Mouse (Mus musculus): ENCODE data around the gene 1810009A15Rik. TPM values are rescaled to one million over a fixed set of nuclear protein-coding genes. Genes with fewer than 3 reads are reported as not detected.
A peak's percentile ranks its signal among the peaks of the same experiment; 100 is the strongest.

1810009A15Rik gene
- total and polyA plus RNA-seq, 3 experiments = 157 to 218 (median 161) TPM

GRCm38 (mm10) chr19:8903412-8903811 is 14.8 kb downstream of the 1810009A15Rik start:
- H3K4me1 ChIP-seq (ENCODE audit: control insufficient read depth in 1 of 2, insufficient read depth in 2 of 2) = peaks cover 18 to 34% of the 10 kb centered on the region in 2 experiments
- DNase-seq (ENCODE audit: extremely low read depth) = no peak
- H3K9ac ChIP-seq (ENCODE audit: insufficient read depth, low read depth) = no peak overlapping the region
- H3K27me3 ChIP-seq (replicated peaks) = no peaks in the 10 kb centered on the region
- H3K36me3 ChIP-seq (replicated peaks in 1 of 2; ENCODE audit: control insufficient read depth in 1 of 2, insufficient read depth in 1 of 2, low read length in 1 of 2) = peaks cover 51 to 76% of the 10 kb centered on the region in 2 experiments
- H3K27ac ChIP-seq (ENCODE audit: insufficient read depth, low read depth) = peak overlapping the region; percentile 18
- no peaks in the 10 kb centered on the region for H3K9me3 ChIP-seq (replicated peaks; ENCODE audit: low read length)
- no peak overlapping the region for H3K4me2 ChIP-seq (ENCODE audit: insufficient read depth, low read depth, poor library complexity, severe bottlenecking)
- H3K79me2 ChIP-seq (replicated peaks; ENCODE audit: control insufficient read depth, extremely low read depth, insufficient read depth, poor library complexity, severe bottlenecking) = peaks cover 57% of the 10 kb centered on the region
- dilution Hi-C loops (cut with MboI; ENCODE audit: extremely low pct_ligation_motif_present, extremely low pct_unique_long_range_greater_than_20kb, low sequenced_read_pairs) = no loop called here
- in situ Hi-C loops (cut with MboI; ENCODE audit: low pct_ligation_motif_present, low pct_unique_long_range_greater_than_20kb, low sequenced_read_pairs) = no loop called here
- H3K4me3 ChIP-seq (replicated peaks in 1 of 3; ENCODE audit: low read depth in 2 of 3, low read length in 2 of 3, poor library complexity in 1 of 3) = no peak overlapping the region
- TF ChIP-seq RAD21 (IDR thresholded peaks at IDR 0.05; ENCODE audit: low read depth, low read length) (no peak), ZNF384 (IDR thresholded peaks at IDR 0.05; ENCODE audit: low read depth, low read length) (no peak), KAT2A (IDR thresholded peaks at IDR 0.05; ENCODE audit: insufficient replicate concordance, low read length) (no peak), JUND (conservative IDR thresholded peaks at IDR 0.05; ENCODE audit: low read depth, low read length) (peak; percentile 82), HCFC1 (IDR thresholded peaks at IDR 0.05; ENCODE audit: low read depth, low read length) (no peak), ZKSCAN1 (IDR thresholded peaks at IDR 0.05; ENCODE audit: borderline replicate concordance, low read depth, low read length) (no peak), ZMIZ1 (IDR thresholded peaks at IDR 0.05; ENCODE audit: low read depth, low read length) (no peak), E2F4 (IDR thresholded peaks at IDR 0.05; ENCODE audit: insufficient replicate concordance, low read depth, low read length) (no peak), MAX (IDR thresholded peaks at IDR 0.05; ENCODE audit: low read length) (no peak), SMC3 (IDR thresholded peaks at IDR 0.05; ENCODE audit: low read depth, low read length) (no peak), MEF2A (IDR thresholded peaks at IDR 0.05; ENCODE audit: borderline replicate concordance, low read depth, low read length) (peak; percentile 89), EP300 (IDR thresholded peaks at IDR 0.05; ENCODE audit: low read length) (peak; percentile 82), MXI1 (IDR thresholded peaks at IDR 0.05; ENCODE audit: low read depth, low read length) (no peak), JUN (IDR thresholded peaks at IDR 0.05; ENCODE audit: insufficient read depth, low read depth, low read length) (peak; percentile 92), IRF4 (IDR thresholded peaks at IDR 0.05; ENCODE audit: low read depth, low read length) (peak; percentile 82), MAFK (IDR thresholded peaks at IDR 0.05; ENCODE audit: insufficient replicate concordance, low read length) (no peak), RCOR1 (conservative IDR thresholded peaks at IDR 0.05; ENCODE audit: low read depth, low read length) (no peak), ETS1 (conservative IDR thresholded peaks at IDR 0.05; ENCODE audit: low read depth, low read length) (peak; percentile 38; the same call in 1 of the 2 replicates), POLR2A (IDR thresholded peaks at IDR 0.05; ENCODE audit: low read depth, low read length) (no peak)

GRCm38 (mm10) chr19:8908531-8908930 is 19.9 kb downstream of the 1810009A15Rik start:
- in situ Hi-C loops (cut with MboI; ENCODE audit: low pct_ligation_motif_present, low pct_unique_long_range_greater_than_20kb, low sequenced_read_pairs) (no loop called here), dilution Hi-C loops (cut with MboI; ENCODE audit: extremely low pct_ligation_motif_present, extremely low pct_unique_long_range_greater_than_20kb, low sequenced_read_pairs) (no loop called here)
- TF ChIP-seq GABPA (IDR thresholded peaks at IDR 0.05; ENCODE audit: insufficient replicate concordance, low read depth, low read length) = no peak
- no peak for TF ChIP-seq IRF4 (IDR thresholded peaks at IDR 0.05; ENCODE audit: low read depth, low read length)
- no peak for TF ChIP-seq POLR2AphosphoS2 (IDR thresholded peaks at IDR 0.05; ENCODE audit: low read depth, low read length)
- no peak for TF ChIP-seq HCFC1 (IDR thresholded peaks at IDR 0.05; ENCODE audit: low read depth, low read length)
- no peak for TF ChIP-seq SMC3 (IDR thresholded peaks at IDR 0.05; ENCODE audit: low read depth, low read length)
- TF ChIP-seq NELFE (IDR thresholded peaks at IDR 0.05; ENCODE audit: low read depth, low read length) = no peak
- TF ChIP-seq BHLHE40 (IDR thresholded peaks at IDR 0.05; ENCODE audit: low read depth, low read length) = no peak
- no peak for TF ChIP-seq CHD1 (IDR thresholded peaks at IDR 0.05; ENCODE audit: low read depth, low read length)
- no peak for TF ChIP-seq PAX5 (IDR thresholded peaks at IDR 0.05; ENCODE audit: low read length)
- no peak for TF ChIP-seq ZC3H11A (IDR thresholded peaks at IDR 0.05; ENCODE audit: low read depth, low read length)
- TF ChIP-seq JUND (conservative IDR thresholded peaks at IDR 0.05; ENCODE audit: low read depth, low read length) = no peak
- TF ChIP-seq MAFK (IDR thresholded peaks at IDR 0.05; ENCODE audit: insufficient replicate concordance, low read length) = no peak
- TF ChIP-seq KAT2A (IDR thresholded peaks at IDR 0.05; ENCODE audit: insufficient replicate concordance, low read length) = no peak
- no peak for TF ChIP-seq NRF1 (IDR thresholded peaks at IDR 0.05; ENCODE audit: low read depth, low read length)
- no peak for TF ChIP-seq POLR2A (IDR thresholded peaks at IDR 0.05; ENCODE audit: low read depth, low read length)
- H3K9me3 ChIP-seq (replicated peaks; ENCODE audit: low read length) = no peaks in the 10 kb centered on the region
- H3K27me3 ChIP-seq (replicated peaks) = no peaks in the 10 kb centered on the region
- H3K4me1 ChIP-seq (ENCODE audit: control insufficient read depth in 1 of 2, insufficient read depth in 2 of 2) = no peaks in the 10 kb centered on the region
- no peak overlapping the region for H3K4me3 ChIP-seq (replicated peaks in 1 of 3; ENCODE audit: low read depth in 2 of 3, low read length in 2 of 3, poor library complexity in 1 of 3)
- H3K27ac ChIP-seq (ENCODE audit: insufficient read depth, low read depth) = no peak overlapping the region
- H3K79me2 ChIP-seq (replicated peaks; ENCODE audit: control insufficient read depth, extremely low read depth, insufficient read depth, poor library complexity, severe bottlenecking) = peaks cover 10% of the 10 kb centered on the region; the same call in 1 of the 2 replicates
- peaks cover 88 to 97% of the 10 kb centered on the region in 2 experiments for H3K36me3 ChIP-seq (replicated peaks in 1 of 2; ENCODE audit: control insufficient read depth in 1 of 2, insufficient read depth in 1 of 2, low read length in 1 of 2)
- H3K4me2 ChIP-seq (ENCODE audit: insufficient read depth, low read depth, poor library complexity, severe bottlenecking) = no peak overlapping the region
- DNase-seq (ENCODE audit: extremely low read depth) = no peak
- no peak overlapping the region for H3K9ac ChIP-seq (ENCODE audit: insufficient read depth, low read depth)

All from CH12.LX (cell line).